16 mouse cellular contexts compared by ENCODE assay signal in the genomic region with DNA sequence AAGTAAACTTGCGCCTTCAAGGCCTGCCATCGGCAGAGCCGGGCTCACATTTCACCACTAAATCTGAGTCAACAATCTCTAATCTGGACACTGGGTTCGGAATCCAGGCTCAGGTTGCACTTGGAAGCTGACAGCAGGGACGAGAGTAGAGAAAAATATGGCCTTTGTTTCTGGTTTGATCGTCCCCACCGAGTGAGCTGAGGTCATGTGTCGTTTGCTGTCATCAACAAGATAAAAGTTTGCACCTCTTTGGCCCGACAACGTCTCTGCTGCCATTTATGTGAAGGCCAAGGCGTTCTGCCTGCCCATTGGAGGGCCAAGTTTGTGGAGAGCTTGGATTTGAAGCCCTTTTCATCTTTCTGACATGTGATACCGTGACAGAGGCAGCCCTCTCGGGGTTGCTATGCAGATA.
A peak's percentile ranks its signal among the peaks of the same experiment; 100 is the strongest.
DNase-seq lines count a peak whose midpoint lies in the region; ATAC-seq lines count a peak whose summit lies in the region.
"Had no signal": no experiment of that assay in that cellular context is flagged by ENCODE, and none has a peak within 500 bp of the region (broad histone marks: within the 10 kb centered on the region; RNA-seq: fewer than 3 reads in every experiment).

No protein-coding gene starts in this region.

- no peak overlapping the region for H3K4me3 ChIP-seq in forebrain, embryonic 10.5 days
- H3K4me3 ChIP-seq in forebrain, embryonic 11.5 days (ENCODE audit: low read depth, low read length): no peak overlapping the region
- H3K4me3 ChIP-seq in lung, embryonic 16.5 days (ENCODE audit: low read length): no peak overlapping the region
- H3K4me3 ChIP-seq: heart, embryonic 12.5 days had no signal

- WGBS in forebrain, embryonic 10.5 days: 45% methylated on average over 13 of the region's 13 CpGs
- 66% methylated on average over 13 of the region's 13 CpGs for WGBS in forebrain, embryonic 11.5 days
- 14% methylated on average over 13 of the region's 13 CpGs for WGBS in lung, embryonic 16.5 days

- peak overlapping the region; percentile 62; the same call in 1 of the 2 replicates for H3K27ac ChIP-seq in forebrain, embryonic 10.5 days
- H3K27ac ChIP-seq in forebrain, embryonic 11.5 days (ENCODE audit: low read depth, low read length): no peak overlapping the region
- no peak overlapping the region for H3K27ac ChIP-seq in lung, embryonic 16.5 days (ENCODE audit: low read length)
- H3K27ac ChIP-seq: liver, embryonic 14.5 days; macrophage had no signal

- H3K9me3 ChIP-seq in forebrain, embryonic 10.5 days: no peaks in the 10 kb centered on the region
- no peaks in the 10 kb centered on the region for H3K9me3 ChIP-seq in forebrain, embryonic 11.5 days (ENCODE audit: control insufficient read depth, low read length)
- H3K9me3 ChIP-seq in lung, embryonic 16.5 days (ENCODE audit: control insufficient read depth, low read length): no peaks in the 10 kb centered on the region
- H3K9me3 ChIP-seq: heart, embryonic 12.5 days had no signal

- peaks cover 47% of the 10 kb centered on the region for H3K4me1 ChIP-seq in forebrain, embryonic 10.5 days
- H3K4me1 ChIP-seq in forebrain, embryonic 11.5 days (replicated peaks; ENCODE audit: control insufficient read depth, insufficient read depth, low read length): peaks cover 5% of the 10 kb centered on the region; the same call in 1 of the 2 replicates
- peaks cover 15% of the 10 kb centered on the region; the same call in 1 of the 2 replicates for H3K4me1 ChIP-seq in lung, embryonic 16.5 days (replicated peaks; ENCODE audit: control insufficient read depth, insufficient read depth, low read length)

- no peak overlapping the region for H3K9ac ChIP-seq in forebrain, embryonic 11.5 days (ENCODE audit: low read length)
- 0 out of 2 replicates have a peak overlapping the region, but pooled peaks have one; percentile 21 for H3K9ac ChIP-seq in lung, embryonic 16.5 days (ENCODE audit: low read length)
- H3K9ac ChIP-seq: heart, embryonic 12.5 days; liver, embryonic 14.5 days had no signal

- no peak overlapping the region for H3K4me2 ChIP-seq in forebrain, embryonic 11.5 days (ENCODE audit: low read depth, low read length, severe bottlenecking)
- H3K4me2 ChIP-seq in lung, embryonic 16.5 days (ENCODE audit: low read depth, low read length): no peak overlapping the region
- H3K4me2 ChIP-seq: heart, embryonic 12.5 days had no signal

- ATAC-seq in forebrain, embryonic 11.5 days (replicated peaks; ENCODE audit: low FRiP score): no peak
- ATAC-seq in lung, embryonic 16.5 days (ENCODE audit: low read depth): no peak
- ATAC-seq: midbrain, embryonic 16.5 days had no signal

- peaks cover 48% of the 10 kb centered on the region for H3K27me3 ChIP-seq in forebrain, embryonic 10.5 days (ENCODE audit: poor library complexity, severe bottlenecking)
- no peaks in the 10 kb centered on the region for H3K27me3 ChIP-seq in forebrain, embryonic 11.5 days (ENCODE audit: control insufficient read depth, insufficient read depth, low read length)
- peaks cover 4% of the 10 kb centered on the region for H3K27me3 ChIP-seq in lung, embryonic 16.5 days (ENCODE audit: control insufficient read depth, insufficient read depth, low read depth, low read length)

- no peaks in the 10 kb centered on the region for H3K36me3 ChIP-seq in forebrain, embryonic 10.5 days (replicated peaks)
- no peaks in the 10 kb centered on the region for H3K36me3 ChIP-seq in forebrain, embryonic 11.5 days (ENCODE audit: control insufficient read depth, insufficient read depth, low read length)
- H3K36me3 ChIP-seq in lung, embryonic 16.5 days (ENCODE audit: control insufficient read depth, insufficient read depth, low read length): no peaks in the 10 kb centered on the region
- H3K36me3 ChIP-seq: heart, embryonic 12.5 days had no signal

- DNase-seq in forebrain, embryonic 10.5 days (ENCODE audit: extremely low spot score, low spot score): peak; percentile 17
- no peak for DNase-seq in forebrain, embryonic 11.5 days (ENCODE audit: low spot score)
- no peak for DNase-seq in lung, postnatal 14 days
- DNase-seq in gastrocnemius, postnatal 25 days: peak; percentile 63
- DNase-seq in layer of hippocampus, postnatal 14 days (ENCODE audit: low spot score in 2 of 2): no peak
- no peak for DNase-seq in spleen, adult 12 weeks (ENCODE audit: low spot score)
- no peak for DNase-seq in urinary bladder, adult 18-20 months (ENCODE audit: low spot score in 2 of 2)
- DNase-seq: cerebellum, adult 18-20 months; kidney, postnatal 25 days; right cerebral cortex, adult 18-20 months; thymus, adult 18-20 months had no signal

Comparison
In these comparisons a context has a peak if more than half of its experiments do, and no peak if none do; other contexts are left out.
1. DNase-seq: peak in forebrain, embryonic 10.5 days (single experiment) and gastrocnemius, postnatal 25 days (single experiment); none in forebrain, embryonic 11.5 days (single experiment), lung, postnatal 14 days (single experiment), layer of hippocampus, postnatal 14 days (0 of 2), spleen, adult 12 weeks (single experiment) and urinary bladder, adult 18-20 months (0 of 2).